Mouse (Mus musculus) left cerebral cortex, postnatal 25 days (tissue): ENCODE results near the gene Pdia5. TPM values are rescaled to one million over a fixed set of nuclear protein-coding genes. Genes with fewer than 3 reads are reported as not detected.

Source experiments
- DNase-seq, 2 experiments: peaks; one replicate each; pipeline ENCODE4 v3.0.0; 2022; ENCODE audit warnings: low spot score in 2 of 2, mixed read lengths in 1 of 2
- intact Hi-C: fragments of 180-260 bp; cut with DNase I; formaldehyde crosslinking; loops from one replicate; pipeline ENCODE4 v1.15.1; 2025
- total RNA-seq, 2 experiments: library from RNA; stranded (reverse); gene quantifications; 2 replicates each; pipeline ENCODE4 v1.2.3; 2021

Gene Pdia5
- 1 to 10 TPM; 3.9 to 5.1 TPM for total RNA-seq

GRCm38 (mm10) chr16:35490231-35491070 is at the start of gene Pdia5:
TSS of gene Pdia5 (minus strand) at chr16:35490873.
- intact Hi-C loops = no loop called here

GRCm38 (mm10) chr16:35539041-35539440 is 48.4 kb upstream of the Pdia5 start:
- intact Hi-C loops = loop anchor here (5.0 kb wide), 1 partner anchor 217 kb away; no protein-coding TSS in a partner anchor
- no peak for DNase-seq

More at GRCm38 (mm10) chr16:35490231-35491070, at the start of gene Pdia5:
- DNase-seq = peak; percentile 88 to 93

- peak in 1 of 2 experiments; percentile 61 for DNase-seq
- intact Hi-C loops = loop anchor here (2.0 to 5.0 kb wide), 2 partner anchors 175 to 215 kb away; partner anchors contain the start of gene Sec22a
These were observed 47.0 kb upstream of the Pdia5 start for GRCm38 (mm10) chr16:35537651-35538050.

GRCm38 (mm10) chr16:35534630-35535029 is 44.0 kb upstream of the Pdia5 start:
- intact Hi-C loops = loop anchor here (5.0 kb wide), 1 partner anchor 212 kb away; no protein-coding TSS in a partner anchor
- DNase-seq = peak in 1 of 2 experiments; percentile 57

GRCm38 (mm10) chr16:35524200-35524599 is 33.5 kb upstream of the Pdia5 start:
- no peak for DNase-seq
- intact Hi-C loops = no loop called here

GRCm38 (mm10) chr16:35519245-35519644 is 28.6 kb upstream of the Pdia5 start:
- intact Hi-C loops = no loop called here
- DNase-seq = no peak

- DNase-seq = no peak
These were observed 27.6 kb upstream of the Pdia5 start for GRCm38 (mm10) chr16:35517976-35518951.

GRCm38 (mm10) chr16:35515977-35516612 is 25.4 kb upstream of the Pdia5 start:
- intact Hi-C loops = no loop called here
- DNase-seq = no peak

More at GRCm38 (mm10) chr16:35517976-35518951, 27.6 kb upstream of the Pdia5 start:
- intact Hi-C loops = no loop called here

- intact Hi-C loops = no loop called here
These were observed 18.8 kb upstream of the Pdia5 start for GRCm38 (mm10) chr16:35509331-35510070.

GRCm38 (mm10) chr16:35508581-35508980 is 17.9 kb upstream of the Pdia5 start:
- intact Hi-C loops = no loop called here
- DNase-seq = no peak

More at GRCm38 (mm10) chr16:35509331-35510070, 18.8 kb upstream of the Pdia5 start:
- no peak for DNase-seq

GRCm38 (mm10) chr16:35505786-35506185 is 15.1 kb upstream of the Pdia5 start:
- DNase-seq = no peak
- intact Hi-C loops = no loop called here

- intact Hi-C loops = no loop called here
- DNase-seq = no peak
These were observed 13.6 kb upstream of the Pdia5 start for GRCm38 (mm10) chr16:35504266-35504665.

GRCm38 (mm10) chr16:35502456-35502855 is 11.8 kb upstream of the Pdia5 start:
- DNase-seq = no peak
- intact Hi-C loops = no loop called here

- intact Hi-C loops = no loop called here
- DNase-seq = no peak
These were observed 10.6 kb upstream of the Pdia5 start for GRCm38 (mm10) chr16:35501106-35501760.

- no peak for DNase-seq
- intact Hi-C loops = no loop called here
These were observed 9.7 kb upstream of the Pdia5 start for GRCm38 (mm10) chr16:35500342-35500741.

- DNase-seq = no peak
- intact Hi-C loops = no loop called here
These were observed 880 bp downstream of the Pdia5 start for GRCm38 (mm10) chr16:35489793-35490192.

GRCm38 (mm10) chr16:35489066-35489718 is 1.5 kb downstream of the Pdia5 start:
- intact Hi-C loops = no loop called here
- no peak for DNase-seq

- intact Hi-C loops = no loop called here
- DNase-seq = no peak
These were observed 2.9 kb downstream of the Pdia5 start for GRCm38 (mm10) chr16:35487776-35488175.
